Mouse (Mus musculus) embryonic facial prominence, embryonic 14.5 days (tissue): ENCODE measurements at regions not wholly inside any gene's neighbourhood (a gene's known extent, or its start where the extent isn't known, plus 50 kb on each side); places are given as distances from the start of the nearest gene placed in this dataset.

Source experiments
- ATAC-seq: fragments of 200-750 bp; cut with Nextera tagmentation; 2 replicates; pipeline ENCODE4 v1.8.0; 2017; ENCODE audit warnings: low read depth, moderate number of reproducible peaks, moderate TSS enrichment
- DNase-seq: peaks from one replicate; pipeline ENCODE4 v3.0.0-alpha.2; 2015; ENCODE audit warnings: low spot score
- H3K27ac ChIP-seq: fragments of 300-500 bp; sonication (generic); replicated peaks from 2 replicates; pipeline ENCODE4 v1.5.1; 2014; ENCODE audit warnings: low read depth, mild to moderate bottlenecking, low read length, moderate library complexity
- H3K27me3 ChIP-seq: fragments of 300-500 bp; sonication (generic); replicated peaks from 2 replicates; pipeline ENCODE4 v1.6.1; 2014; ENCODE audit warnings: low read length; ENCODE audit not compliant: control insufficient read depth, insufficient read depth
- H3K36me3 ChIP-seq: fragments of 300-500 bp; sonication (generic); 2 replicates; pipeline ENCODE4 v1.6.1; 2014; ENCODE audit warnings: low read length, mixed read lengths; ENCODE audit not compliant: control insufficient read depth, insufficient read depth
- H3K4me1 ChIP-seq: fragments of 300-500 bp; sonication (generic); 2 replicates; pipeline ENCODE4 v1.6.1; 2014; ENCODE audit warnings: antibody characterized with exemption, low read length; ENCODE audit not compliant: control insufficient read depth, insufficient read depth
- H3K4me2 ChIP-seq: fragments of 300-500 bp; sonication (generic); 2 replicates; pipeline ENCODE4 v1.6.1; 2014; ENCODE audit warnings: low read depth, mild to moderate bottlenecking, low read length, moderate library complexity, mixed read lengths
- H3K4me3 ChIP-seq: fragments of 300-500 bp; sonication (generic); 2 replicates; pipeline ENCODE4 v1.5.1; 2014; ENCODE audit warnings: low read depth, mild to moderate bottlenecking, low read length
- H3K9ac ChIP-seq: fragments of 300-500 bp; sonication (generic); 2 replicates; pipeline ENCODE4 v1.6.1; 2014; ENCODE audit warnings: low read depth, mild to moderate bottlenecking, low read length, moderate library complexity, mixed read lengths
- H3K9me3 ChIP-seq: fragments of 300-500 bp; sonication (generic); 2 replicates; pipeline ENCODE4 v1.6.1; 2016; ENCODE audit warnings: low read length; ENCODE audit not compliant: control insufficient read depth
- WGBS: fragments of 180-500 bp; shearing (Covaris S2); extraction: QIAGEN DNeasy Blood & Tissue Kit; methylation state at CpG from one replicate; pipeline ENCODE4 v1.1.7; 2014; 5-methylcytosine and 5-hydroxymethylcytosine counted together

DNA sequence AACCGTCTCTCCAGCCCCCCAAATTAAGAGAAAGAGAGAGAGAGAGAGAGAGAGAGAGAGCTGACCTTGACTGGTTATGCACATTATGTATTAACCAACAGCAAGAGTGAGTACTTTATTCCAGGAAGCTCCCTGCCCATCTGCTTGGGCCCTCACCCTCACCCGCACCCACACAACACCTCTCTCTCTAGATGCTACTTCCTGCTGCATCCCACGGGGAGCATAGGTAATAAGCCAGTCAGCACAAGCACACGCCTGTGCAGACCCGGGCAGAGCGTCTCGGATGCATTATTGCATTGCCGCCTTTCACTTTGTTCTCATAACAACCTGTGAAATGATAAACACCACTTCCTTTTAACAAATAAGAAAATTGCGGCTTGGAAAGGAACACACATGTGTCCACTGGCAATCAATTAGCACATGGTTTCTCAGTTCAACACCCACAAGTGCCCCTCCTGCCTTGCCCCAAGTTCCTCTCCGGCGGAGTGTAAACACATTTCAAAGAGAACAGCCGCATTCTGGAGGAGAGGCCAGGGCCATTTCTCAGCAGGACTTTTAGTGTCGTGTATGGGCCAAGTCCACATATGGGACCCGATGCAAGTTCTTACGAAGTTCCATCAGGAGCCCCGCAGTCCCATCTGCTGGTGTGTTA, 211.7 kb downstream of the Setd4 start:
- Histone ChIP-seq H3K4me1 (no peaks in the 10 kb centered on the region), H3K9ac (no peak overlapping the region), H3K27me3 (no peaks in the 10 kb centered on the region), H3K27ac (no peak overlapping the region), H3K36me3 (no peaks in the 10 kb centered on the region), H3K4me3 (no peak overlapping the region), H3K9me3 (0 out of 2 replicates have a peak, but pooled peaks cover 3% of the 10 kb centered on the region), H3K4me2 (no peak overlapping the region)
- 58% methylated on average over 16 of the region's 16 CpGs for WGBS
- no peak for DNase-seq
- ATAC-seq = no peak

GRCm38 (mm10) chr16:93387578-93388116, 216.2 kb downstream of the Setd4 start:
- H3K27me3 ChIP-seq = no peaks in the 10 kb centered on the region
- H3K9ac ChIP-seq = no peak overlapping the region
- DNase-seq (peak; percentile 51), ATAC-seq (peak; percentile 72)
- H3K4me2 ChIP-seq = no peak overlapping the region
- no peaks in the 10 kb centered on the region for H3K36me3 ChIP-seq
- WGBS = 63% methylated on average over 11 of the region's 11 CpGs
- H3K9me3 ChIP-seq = 0 out of 2 replicates have a peak, but pooled peaks cover 3% of the 10 kb centered on the region
- no peak overlapping the region for H3K4me3 ChIP-seq
- 0 out of 2 replicates have a peak, but pooled peaks cover under 1% of the 10 kb centered on the region for H3K4me1 ChIP-seq
- 0 out of 2 replicates have a peak overlapping the region, but pooled peaks have one; percentile 33 for H3K27ac ChIP-seq

- Histone ChIP-seq H3K9me3 (no peaks in the 10 kb centered on the region), H3K27ac (no peak overlapping the region), H3K36me3 (no peaks in the 10 kb centered on the region), H3K27me3 (no peaks in the 10 kb centered on the region), H3K4me3 (no peak overlapping the region), H3K4me2 (no peak overlapping the region), H3K4me1 (peaks cover 25% of the 10 kb centered on the region), H3K9ac (no peak overlapping the region)
- DNase-seq (no peak), ATAC-seq (no peak)
- WGBS = 59% methylated on average over 8 of the region's 8 CpGs
Observed at GRCm38 (mm10) chr16:93384039-93384537, 219.8 kb downstream of the Setd4 start.

DNA sequence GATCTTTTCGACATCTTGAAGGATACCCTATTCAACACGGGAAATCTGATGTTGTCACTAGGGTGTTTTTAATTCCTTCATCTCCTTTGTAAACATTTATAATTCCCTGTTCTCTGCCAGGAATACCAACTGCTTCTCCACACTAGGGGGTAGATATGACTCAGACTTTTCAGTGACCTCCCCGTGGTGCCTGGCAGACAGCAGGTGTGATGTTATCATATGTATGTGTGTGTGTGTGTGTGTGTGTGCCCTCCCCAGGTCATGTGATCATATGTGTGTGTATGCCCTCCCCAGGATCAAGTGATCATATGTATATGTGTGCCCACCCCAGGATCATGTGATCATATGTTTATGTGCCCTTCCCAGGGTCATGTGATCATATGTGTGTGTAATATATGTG, 220.9 kb downstream of the Setd4 start:
- H3K27ac ChIP-seq = no peak overlapping the region
- no peaks in the 10 kb centered on the region for H3K36me3 ChIP-seq
- DNase-seq (no peak), ATAC-seq (no peak)
- H3K9me3 ChIP-seq = no peaks in the 10 kb centered on the region
- no peak overlapping the region for H3K9ac ChIP-seq
- no peaks in the 10 kb centered on the region for H3K27me3 ChIP-seq
- H3K4me3 ChIP-seq = no peak overlapping the region
- WGBS = 71% methylated on average over 3 of the region's 3 CpGs
- H3K4me2 ChIP-seq = no peak overlapping the region
- H3K4me1 ChIP-seq = peaks cover 25% of the 10 kb centered on the region

DNA sequence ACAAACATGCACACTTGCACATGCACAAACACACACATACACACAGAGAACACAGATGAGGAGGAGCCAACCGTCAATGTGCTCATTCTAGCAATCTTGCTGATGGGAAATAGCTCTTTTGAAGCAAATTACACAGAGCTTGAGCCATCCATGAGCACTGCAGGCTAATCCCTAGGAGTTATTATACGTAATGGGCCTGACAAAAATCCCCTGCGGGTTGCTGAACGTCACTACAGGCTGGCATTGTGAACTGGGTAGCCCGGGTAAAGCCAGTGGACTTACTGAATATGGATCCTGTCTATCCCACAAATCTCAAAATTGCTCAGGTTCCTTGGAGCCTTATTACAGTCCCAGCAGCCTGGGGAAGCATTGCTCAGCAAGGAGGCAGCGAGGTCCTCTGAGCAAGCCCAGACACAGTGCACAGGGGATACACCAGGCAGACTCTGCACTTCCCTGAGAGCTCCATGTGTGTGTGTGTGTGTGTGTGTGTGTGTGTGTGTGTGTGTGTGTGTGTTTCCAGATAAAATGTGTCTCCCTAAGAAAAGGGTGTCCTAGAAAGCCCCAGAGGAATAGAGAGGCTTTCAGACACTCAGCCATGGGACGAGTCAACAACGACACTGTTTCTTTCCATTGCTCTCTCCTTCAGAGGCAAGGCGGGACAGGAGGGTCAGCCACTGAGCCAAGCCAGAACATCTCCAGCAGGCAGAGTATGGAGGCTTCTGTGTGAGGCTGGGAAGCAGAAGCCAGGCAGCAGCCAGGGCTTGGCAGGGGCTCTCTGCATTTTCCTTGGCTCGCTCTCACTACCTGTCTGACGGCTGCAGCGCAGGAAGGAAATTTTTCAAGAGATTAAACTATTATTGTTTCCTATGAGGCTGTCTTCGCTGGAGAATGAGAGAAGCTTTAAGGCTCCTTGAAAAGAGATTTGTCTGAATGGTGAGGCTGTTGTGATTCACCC, 222.9 kb downstream of the Setd4 start:
- Histone ChIP-seq H3K27me3 (no peaks in the 10 kb centered on the region), H3K9me3 (no peaks in the 10 kb centered on the region), H3K4me3 (no peak overlapping the region), H3K27ac (peak overlapping the region; percentile 65), H3K4me1 (peaks cover 25% of the 10 kb centered on the region), H3K4me2 (no peak overlapping the region), H3K9ac (no peak overlapping the region), H3K36me3 (no peaks in the 10 kb centered on the region)
- WGBS = 43% methylated on average over 13 of the region's 13 CpGs
- ATAC-seq (peak; percentile 70), DNase-seq (peak; percentile 66)

- 47% methylated on average over 4 of the region's 4 CpGs for WGBS
- Histone ChIP-seq H3K27ac (0 out of 2 replicates have a peak overlapping the region, but pooled peaks have one; percentile 29), H3K4me2 (no peak overlapping the region)
Observed at GRCm38 (mm10) chr16:93380117-93380516, 223.7 kb downstream of the Setd4 start.

DNA sequence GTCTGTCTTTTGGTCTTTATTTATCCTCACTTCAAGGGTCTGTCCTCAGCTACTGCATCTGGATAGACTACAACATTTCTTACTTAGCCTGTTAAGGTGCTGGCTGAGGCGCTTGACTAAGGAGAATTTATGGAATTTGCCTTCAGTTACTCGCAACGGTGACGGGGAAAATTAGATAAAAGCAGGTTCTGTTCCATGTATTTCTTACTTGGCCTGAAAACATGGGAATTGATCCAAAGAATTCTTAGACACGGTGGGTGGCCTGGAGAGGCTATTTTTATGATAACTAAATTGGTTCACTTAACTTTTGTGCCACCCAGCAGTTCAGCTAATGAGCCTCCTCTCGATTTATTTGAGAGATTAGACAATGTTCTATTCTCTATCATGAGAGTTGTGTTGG, 224.3 kb downstream of the Setd4 start:
- Histone ChIP-seq H3K4me3 (no peak overlapping the region), H3K9me3 (no peaks in the 10 kb centered on the region), H3K4me2 (no peak overlapping the region), H3K36me3 (no peaks in the 10 kb centered on the region), H3K27ac (no peak overlapping the region), H3K4me1 (peaks cover 28% of the 10 kb centered on the region), H3K9ac (no peak overlapping the region), H3K27me3 (no peaks in the 10 kb centered on the region)
- 36% methylated on average over 6 of the region's 6 CpGs for whole genome bisulfite sequencing
- ATAC-seq = no peak; the same call in 1 of the 2 replicates
- DNase-seq = peak; percentile 51

More at GRCm38 (mm10) chr16:93380117-93380516, 223.7 kb downstream of the Setd4 start:
- H3K36me3 ChIP-seq = no peaks in the 10 kb centered on the region
- H3K4me3 ChIP-seq = no peak overlapping the region
- DNase-seq = peak; percentile 60
- no peak for ATAC-seq
- H3K9me3 ChIP-seq = no peaks in the 10 kb centered on the region
- H3K27me3 ChIP-seq = no peaks in the 10 kb centered on the region
- H3K9ac ChIP-seq = no peak overlapping the region
- peaks cover 25% of the 10 kb centered on the region for H3K4me1 ChIP-seq

DNA sequence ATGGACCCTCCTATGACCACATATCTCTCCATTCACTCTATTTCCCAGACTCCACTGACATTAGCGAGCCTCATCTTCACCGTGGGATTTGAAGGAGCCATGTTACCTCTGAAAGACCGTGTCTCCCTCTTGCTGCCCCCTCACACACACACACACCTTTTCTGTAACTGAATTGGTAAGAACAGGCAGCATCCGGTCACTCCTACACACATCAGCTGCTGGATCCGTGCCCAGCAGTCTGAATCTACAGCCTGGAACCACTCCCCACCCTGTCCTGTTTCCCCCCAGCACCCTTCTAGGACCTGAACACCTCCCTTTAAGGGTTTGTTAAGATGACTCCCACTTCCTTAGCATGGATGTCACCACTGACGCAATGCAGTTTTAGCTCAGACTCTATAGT, 229.2 kb downstream of the Setd4 start:
- no peak overlapping the region for H3K27ac ChIP-seq
- H3K27me3 ChIP-seq = 0 out of 2 replicates have a peak, but pooled peaks cover 4% of the 10 kb centered on the region
- 71% methylated on average over 6 of the region's 6 CpGs for WGBS
- peaks cover 13% of the 10 kb centered on the region for H3K4me1 ChIP-seq
- H3K4me2 ChIP-seq = no peak overlapping the region
- DNase-seq = no peak
- no peak for ATAC-seq
- no peaks in the 10 kb centered on the region for H3K36me3 ChIP-seq
- H3K4me3 ChIP-seq = no peak overlapping the region
- no peak overlapping the region for H3K9ac ChIP-seq
- no peaks in the 10 kb centered on the region for H3K9me3 ChIP-seq
